Mouse (Mus musculus): ENCODE data around the gene Pidd1. TPM values are rescaled to one million over a fixed set of nuclear protein-coding genes. Genes with fewer than 3 reads are reported as not detected.

The Pidd1 gene
- total RNA-seq, 2 experiments from 2014 or later = 0.09 to 0.14 TPM

Other genes starting within 250 kb of the Pidd1 start
- 1 to 10 TPM; 1.6 to 1.7 TPM for gene Lrrc56, start 249.9 kb downstream of the Pidd1 start, total RNA-seq (2021)
- not detected for gene Lmntd2, start 229.9 kb downstream of the Pidd1 start, total RNA-seq (2021)
- gene Rassf7, start 228.2 kb downstream of the Pidd1 start, total RNA-seq (2021) = under 1 TPM; 0.24 to 0.48 TPM
- 10 to 100 TPM; 19.5 to 24.8 TPM for gene Phrf1, start 215.2 kb downstream of the Pidd1 start, total RNA-seq (2021)
- gene Irf7, start 177.5 kb downstream of the Pidd1 start, total RNA-seq (2021) = 1 to 10 TPM in 1 of 2 experiments, under 1 TPM in 1; 0.25 to 1.4 TPM
- not detected for gene Cdhr5, start 167.2 kb downstream of the Pidd1 start, total RNA-seq (2021)
- not detected for gene Sct, start 164.9 kb downstream of the Pidd1 start, total RNA-seq (2021)
- not detected for gene Drd4, start 152.0 kb downstream of the Pidd1 start, total RNA-seq (2021)
- 10 to 100 TPM in 1 of 2 experiments, 1 to 10 TPM in 1; 8.9 to 13.2 TPM for gene Deaf1, start 116.3 kb downstream of the Pidd1 start, total RNA-seq (2021)
- 10 to 100 TPM; 13.7 to 13.9 TPM for gene Tmem80, start 116.3 kb downstream of the Pidd1 start, total RNA-seq (2021)
- 1 to 10 TPM; 1.1 to 2.3 TPM for gene Eps8l2, start 105.1 kb downstream of the Pidd1 start, total RNA-seq (2021)
- gene Taldo1, start 51.8 kb downstream of the Pidd1 start, total RNA-seq (2021) = 10 to 100 TPM; 84.5 to 85.6 TPM
- 1 to 10 TPM; 6.6 to 7.5 TPM for gene Gatd1, start 29.9 kb downstream of the Pidd1 start, total RNA-seq (2021)
- under 1 TPM; 0.39 to 0.47 TPM for gene Cend1, start 14.5 kb downstream of the Pidd1 start, total RNA-seq (2021)
- gene Slc25a22, start 6.1 kb downstream of the Pidd1 start, total RNA-seq (2021) = 10 to 100 TPM; 18.2 to 21.3 TPM
- gene Rplp2, start 3.3 kb upstream of the Pidd1 start, total RNA-seq (2021) = 100 to 1,000 TPM; 526 to 630 TPM
- 100 to 1,000 TPM; 288 to 309 TPM for gene Pnpla2, start 11.2 kb upstream of the Pidd1 start, total RNA-seq (2021)
- gene Cracr2b, start 17.1 kb upstream of the Pidd1 start, total RNA-seq (2021) = 1 to 10 TPM; 7.2 to 8.9 TPM
- gene Cd151, start 23.4 kb upstream of the Pidd1 start, total RNA-seq (2021) = 10 to 100 TPM; 82.6 to 90.7 TPM
- 10 to 100 TPM; 62.0 to 64.3 TPM for gene Polr2l, start 31.1 kb upstream of the Pidd1 start, total RNA-seq (2021)
- 1 to 10 TPM; 6.6 to 7.1 TPM for gene Tspan4, start 31.2 kb upstream of the Pidd1 start, total RNA-seq (2021)
- gene Chid1, start 95.8 kb upstream of the Pidd1 start, total RNA-seq (2021) = 10 to 100 TPM; 11.2 to 13.1 TPM
- 10 to 100 TPM; 51.7 to 56.6 TPM for gene Ap2a2, start 118.1 kb upstream of the Pidd1 start, total RNA-seq (2021)
- not detected for gene Muc6, start 211.3 kb upstream of the Pidd1 start, total RNA-seq (2021)
- not detected for gene Muc2, start 246.3 kb upstream of the Pidd1 start, total RNA-seq (2021)